Mouse (Mus musculus) heart, embryonic 16.5 days (tissue): ENCODE results near the gene Pfkp. TPM values are rescaled to one million over a fixed set of nuclear protein-coding genes. Genes with fewer than 3 reads are reported as not detected.

Experiments
- ATAC-seq: fragments of 200-750 bp; cut with Nextera tagmentation; replicated peaks from 2 replicates; pipeline ENCODE4 v1.8.0; 2017; ENCODE audit warnings: moderate number of reproducible peaks; ENCODE audit not compliant: insufficient read depth, low FRiP score; ENCODE audit errors: extremely low read depth
- H3K27ac ChIP-seq: fragments of 300-500 bp; sonication (generic); 2 replicates; pipeline ENCODE4 v1.5.1; 2014; ENCODE audit warnings: mild to moderate bottlenecking, low read length, control low read depth, moderate library complexity
- H3K27me3 ChIP-seq: fragments of 300-500 bp; sonication (generic); 2 replicates; pipeline ENCODE4 v1.6.1; 2014; ENCODE audit warnings: low read length, mixed read lengths; ENCODE audit not compliant: control insufficient read depth, insufficient read depth
- H3K36me3 ChIP-seq: fragments of 300-500 bp; sonication (generic); 2 replicates; pipeline ENCODE4 v1.6.1; 2014; ENCODE audit not compliant: control insufficient read depth, insufficient read depth
- H3K4me1 ChIP-seq: fragments of 300-500 bp; sonication (generic); 2 replicates; pipeline ENCODE4 v1.6.1; 2014; ENCODE audit warnings: low read length, mixed read lengths; ENCODE audit not compliant: control insufficient read depth, insufficient read depth
- H3K4me2 ChIP-seq: fragments of 300-500 bp; sonication (generic); 2 replicates; pipeline ENCODE4 v1.6.1; 2014; ENCODE audit warnings: low read depth, mild to moderate bottlenecking, control low read depth, low read length
- H3K4me3 ChIP-seq: fragments of 300-500 bp; sonication (generic); 2 replicates; pipeline ENCODE4 v1.5.1; 2014; ENCODE audit warnings: mild to moderate bottlenecking, control low read depth, low read length
- H3K9ac ChIP-seq: fragments of 300-500 bp; sonication (generic); 2 replicates; pipeline ENCODE4 v1.6.1; 2014; ENCODE audit warnings: low read length, control low read depth
- H3K9me3 ChIP-seq: fragments of 300-500 bp; sonication (generic); replicated peaks from 2 replicates; pipeline ENCODE4 v1.6.1; 2016; ENCODE audit warnings: low read length; ENCODE audit not compliant: control insufficient read depth
- WGBS: fragments of 180-500 bp; shearing (Covaris S2); extraction: QIAGEN DNeasy Blood & Tissue Kit; methylation state at CpG from one replicate; pipeline ENCODE4 v1.1.7; 2014; 5-methylcytosine and 5-hydroxymethylcytosine counted together
- polyA plus RNA-seq: library from polyadenylated mRNA; unstranded; fragments of >200 nt; fragmentation: Nextera tagmentation; extraction: Ambion mirVana; gene quantifications from 2 replicates; pipeline ENCODE4 v1.2.1, GENCODE M21; 2015

The Pfkp gene
- polyA plus RNA-seq, 1 experiment from 2014 or later: 201 TPM

- H3K4me3 ChIP-seq: no peak overlapping the region
- no peak overlapping the region for H3K4me2 ChIP-seq
- no peak overlapping the region for H3K9ac ChIP-seq
- H3K27me3 ChIP-seq: no peaks in the 10 kb centered on the region
- WGBS: 69% methylated on average over 5 of the region's 5 CpGs
- no peak for ATAC-seq
- no peaks in the 10 kb centered on the region for H3K9me3 ChIP-seq
- peaks cover 38% of the 10 kb centered on the region for H3K4me1 ChIP-seq
- H3K27ac ChIP-seq: no peak overlapping the region
- no peaks in the 10 kb centered on the region; the same call in 1 of the 2 replicates for H3K36me3 ChIP-seq
These were observed 9.0 kb downstream of the Pfkp start for GRCm38 (mm10) chr13:6639507-6640030.

DNA sequence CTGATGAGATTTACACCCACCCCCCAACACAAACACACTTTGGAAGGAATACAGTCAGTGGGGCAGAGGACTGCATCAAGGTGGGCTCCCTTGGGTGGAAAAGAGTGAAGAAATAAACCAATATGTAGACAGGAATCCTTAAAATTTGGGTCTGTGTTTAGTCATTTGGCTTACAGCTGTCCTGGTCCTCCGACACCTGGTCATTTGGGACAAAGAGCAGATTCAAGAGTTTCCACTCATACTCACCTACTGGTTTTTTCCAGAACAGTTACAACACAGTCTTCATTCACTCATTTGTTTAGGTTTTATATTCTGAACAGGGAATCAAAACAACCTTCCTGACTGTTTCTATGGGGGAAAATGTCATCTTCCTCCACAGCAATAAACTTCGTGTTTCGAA lies 9.6 kb downstream of the Pfkp start:
- no peak for ATAC-seq
- H3K4me1 ChIP-seq: peaks cover 44% of the 10 kb centered on the region

GRCm38 (mm10) chr13:6638425-6638824 lies 10.2 kb downstream of the Pfkp start:
- Histone ChIP-seq H3K4me2 (no peak overlapping the region), H3K4me1 (peaks cover 47% of the 10 kb centered on the region), H3K9me3 (no peaks in the 10 kb centered on the region), H3K27ac (no peak overlapping the region), H3K9ac (no peak overlapping the region), H3K4me3 (no peak overlapping the region), H3K27me3 (no peaks in the 10 kb centered on the region), H3K36me3 (no peaks in the 10 kb centered on the region; the same call in 1 of the 2 replicates)
- no peak for ATAC-seq
- 56% methylated on average over 1 of the region's 1 CpGs for WGBS

More for the DNA sequence above, 9.6 kb downstream of the Pfkp start:
- 92% methylated on average over 3 of the region's 3 CpGs for WGBS
- H3K4me2 ChIP-seq: no peak overlapping the region
- H3K4me3 ChIP-seq: no peak overlapping the region
- no peak overlapping the region for H3K9ac ChIP-seq
- no peaks in the 10 kb centered on the region for H3K27me3 ChIP-seq
- H3K27ac ChIP-seq: no peak overlapping the region
- no peaks in the 10 kb centered on the region for H3K9me3 ChIP-seq
- no peaks in the 10 kb centered on the region; the same call in 1 of the 2 replicates for H3K36me3 ChIP-seq

DNA sequence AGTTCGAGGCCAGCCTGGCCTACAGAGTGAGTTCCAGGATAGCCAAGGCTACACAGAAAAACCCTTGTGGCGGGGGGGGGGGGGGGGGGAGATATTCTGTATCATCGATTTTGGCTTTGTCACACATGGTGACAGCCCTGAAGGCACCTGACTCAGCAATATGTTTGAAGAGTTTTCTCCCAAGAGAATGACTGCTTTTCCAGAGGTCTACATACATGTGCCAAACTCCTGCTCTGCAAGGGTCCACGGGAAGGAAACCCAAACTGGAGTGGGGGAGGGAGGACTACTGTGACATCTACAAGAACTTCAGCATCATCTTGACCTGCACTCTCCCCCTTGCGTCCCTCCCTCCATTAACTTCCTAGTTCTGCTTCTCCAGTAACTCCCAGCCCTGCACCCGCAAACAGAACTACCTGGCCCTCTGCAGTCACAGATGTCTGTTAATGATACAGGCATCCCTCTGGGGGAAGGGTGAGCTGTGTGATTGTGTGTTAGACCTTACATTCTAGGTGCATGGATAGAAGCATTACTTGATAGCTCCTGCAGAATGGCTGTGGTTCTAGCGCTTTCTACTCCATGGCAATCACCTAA lies 10.9 kb downstream of the Pfkp start:
- no peaks in the 10 kb centered on the region; the same call in 1 of the 2 replicates for H3K36me3 ChIP-seq
- no peak overlapping the region for H3K4me2 ChIP-seq
- H3K4me1 ChIP-seq: peaks cover 51% of the 10 kb centered on the region
- no peaks in the 10 kb centered on the region for H3K27me3 ChIP-seq
- no peak for ATAC-seq
- 84% methylated on average over 6 of the region's 7 CpGs for WGBS
- no peaks in the 10 kb centered on the region for H3K9me3 ChIP-seq
- no peak overlapping the region for H3K9ac ChIP-seq
- H3K4me3 ChIP-seq: no peak overlapping the region
- no peak overlapping the region; the same call in 1 of the 2 replicates for H3K27ac ChIP-seq

GRCm38 (mm10) chr13:6636976-6637375 lies 11.6 kb downstream of the Pfkp start:
- Histone ChIP-seq H3K4me1 (peaks cover 57% of the 10 kb centered on the region), H3K4me3 (no peak overlapping the region), H3K36me3 (no peaks in the 10 kb centered on the region; the same call in 1 of the 2 replicates), H3K9ac (no peak overlapping the region), H3K27ac (peak overlapping the region; percentile 71), H3K4me2 (no peak overlapping the region), H3K27me3 (no peaks in the 10 kb centered on the region), H3K9me3 (no peaks in the 10 kb centered on the region)
- WGBS: 60% methylated on average over 4 of the region's 4 CpGs
- no peak for ATAC-seq

- H3K36me3 ChIP-seq: no peaks in the 10 kb centered on the region; the same call in 1 of the 2 replicates
- no peaks in the 10 kb centered on the region for H3K27me3 ChIP-seq
- H3K4me1 ChIP-seq: peaks cover 60% of the 10 kb centered on the region
- no peak for ATAC-seq
- H3K9me3 ChIP-seq: no peaks in the 10 kb centered on the region
- H3K4me3 ChIP-seq: no peak overlapping the region
- H3K27ac ChIP-seq: peak overlapping the region; percentile 94
- WGBS: 51% methylated on average over 6 of the region's 6 CpGs
- H3K4me2 ChIP-seq: no peak overlapping the region
- H3K9ac ChIP-seq: 0 out of 2 replicates have a peak overlapping the region, but pooled peaks have one; percentile 27
These were observed 12.1 kb downstream of the Pfkp start for GRCm38 (mm10) chr13:6636520-6636919.

- ATAC-seq: peak; percentile 26
- no peaks in the 10 kb centered on the region; the same call in 1 of the 2 replicates for H3K36me3 ChIP-seq
- peaks cover 65% of the 10 kb centered on the region for H3K4me1 ChIP-seq
- no peaks in the 10 kb centered on the region for H3K27me3 ChIP-seq
- WGBS: 22% methylated on average over 11 of the region's 11 CpGs
- peak overlapping the region; percentile 21; the same call in 1 of the 2 replicates for H3K9ac ChIP-seq
- no peaks in the 10 kb centered on the region for H3K9me3 ChIP-seq
- peak overlapping the region; percentile 94 for H3K27ac ChIP-seq
- no peak overlapping the region; the same call in 1 of the 2 replicates for H3K4me2 ChIP-seq
- no peak overlapping the region for H3K4me3 ChIP-seq
These were observed 13.2 kb downstream of the Pfkp start for GRCm38 (mm10) chr13:6635138-6636076.

DNA sequence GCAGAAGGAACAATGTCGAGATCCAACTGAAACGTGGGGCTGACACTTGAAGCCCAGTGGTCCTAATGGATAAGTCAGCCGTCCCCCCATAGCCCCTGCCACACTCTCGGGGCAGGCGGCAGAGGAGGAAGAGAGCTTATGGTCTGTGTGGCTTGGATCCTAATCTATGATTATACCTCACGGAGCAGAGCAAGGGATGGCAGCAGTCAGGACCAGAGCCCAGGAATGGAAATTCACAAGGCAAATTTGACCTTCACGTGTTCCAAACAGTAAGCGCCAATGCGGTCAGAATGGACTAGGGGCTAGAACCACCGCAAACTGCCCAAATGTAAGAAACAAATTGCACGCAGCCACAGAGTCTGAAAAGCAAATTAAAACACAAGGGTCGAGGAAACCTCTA lies 14.5 kb downstream of the Pfkp start:
- WGBS: 47% methylated on average over 12 of the region's 12 CpGs
- H3K36me3 ChIP-seq: no peaks in the 10 kb centered on the region; the same call in 1 of the 2 replicates
- peak overlapping the region; percentile 94 for H3K27ac ChIP-seq
- H3K9me3 ChIP-seq: no peaks in the 10 kb centered on the region
- H3K4me3 ChIP-seq: no peak overlapping the region
- peaks cover 73% of the 10 kb centered on the region for H3K4me1 ChIP-seq
- peak overlapping the region; percentile 50 for H3K9ac ChIP-seq
- no peak; the same call in 1 of the 2 replicates for ATAC-seq
- peak overlapping the region; percentile 25 for H3K4me2 ChIP-seq
- no peaks in the 10 kb centered on the region for H3K27me3 ChIP-seq
